Mouse (Mus musculus) spleen, adult 12 weeks (tissue): ENCODE results near the gene Card14.
"Not testable (repeated sequence)": the region's sequence is repeated elsewhere in the genome, so short reads cannot be mapped to it uniquely, and the experiment has no call there.

Experiments
- DNase-seq: peaks from one replicate; pipeline ENCODE4 v3.0.0; 2022; ENCODE audit warnings: low spot score

Card14 gene

DNA sequence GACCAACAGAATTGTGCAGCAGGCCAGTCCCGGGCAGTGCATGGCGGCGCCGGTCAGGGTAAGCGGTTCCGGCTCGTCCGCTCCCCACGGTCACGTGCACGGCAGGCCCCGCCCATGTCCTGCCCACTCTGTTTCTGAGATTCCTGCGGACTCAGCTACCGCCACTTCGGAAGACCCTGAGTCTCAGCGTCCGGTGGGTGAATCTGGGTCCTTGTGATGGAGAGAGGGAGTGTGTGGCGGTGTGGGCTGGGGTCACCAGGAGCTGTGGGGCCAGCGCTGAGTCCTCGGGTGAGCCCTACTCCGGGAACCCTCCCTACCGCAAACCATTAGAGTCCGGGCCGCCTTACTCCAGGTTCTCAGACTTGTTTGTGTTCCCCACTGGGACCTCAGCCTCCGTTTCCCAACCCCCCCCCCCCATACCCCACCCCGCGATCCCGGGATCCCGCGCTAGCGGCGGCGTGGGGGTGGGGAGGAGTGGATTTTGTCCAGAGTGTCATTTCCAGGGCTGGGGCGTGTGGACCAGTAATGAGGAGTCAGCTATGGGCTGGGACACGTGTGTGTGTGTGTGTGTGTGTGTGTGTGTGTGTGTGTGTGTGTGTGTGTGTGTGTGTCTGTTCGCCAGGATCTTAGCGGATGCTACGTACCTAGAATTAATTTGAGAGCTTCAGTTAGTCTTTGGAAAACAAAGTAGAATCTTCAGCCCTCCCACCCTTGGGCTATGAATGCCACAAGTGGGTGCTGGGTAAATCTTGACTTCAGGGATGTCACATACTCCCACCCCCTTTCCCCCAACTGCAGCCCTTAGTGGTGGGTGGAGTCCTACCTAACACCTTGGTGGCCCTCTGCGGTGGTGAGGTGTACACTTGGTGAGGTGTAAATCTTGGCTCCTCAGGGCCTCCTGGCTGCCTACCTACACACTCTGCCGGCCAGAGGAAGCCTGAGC, 48.1 kb downstream of the Card14 start, which contains the start of the genes Sgsh and Slc26a11:
Gene Sgsh (minus strand): TSS at position 94 of the 943 bp plus-strand sequence.
Gene Slc26a11 (plus strand): TSS at position 115 of the 943 bp plus-strand sequence.
- peak; percentile 69 for DNase-seq

DNA sequence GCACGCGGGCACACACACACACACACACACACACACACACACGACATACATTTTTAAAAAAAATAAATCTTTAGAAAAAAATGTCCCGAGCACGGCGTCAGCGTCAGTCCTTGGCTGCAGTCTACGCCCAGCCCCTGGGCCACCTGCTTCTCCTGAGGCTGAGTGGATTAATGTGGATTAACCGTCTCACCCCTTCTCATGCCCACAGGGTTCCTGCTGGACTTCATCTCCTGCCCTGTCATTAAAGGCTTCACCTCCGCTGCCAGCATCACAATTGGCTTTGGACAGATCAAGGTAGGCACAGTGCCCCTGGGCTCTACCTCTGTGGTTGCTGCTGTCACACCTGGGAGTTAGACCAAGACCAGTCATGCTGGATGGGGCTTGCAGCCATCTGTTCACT, 51.5 kb downstream of the Card14 start:
- no peak for DNase-seq

DNA sequence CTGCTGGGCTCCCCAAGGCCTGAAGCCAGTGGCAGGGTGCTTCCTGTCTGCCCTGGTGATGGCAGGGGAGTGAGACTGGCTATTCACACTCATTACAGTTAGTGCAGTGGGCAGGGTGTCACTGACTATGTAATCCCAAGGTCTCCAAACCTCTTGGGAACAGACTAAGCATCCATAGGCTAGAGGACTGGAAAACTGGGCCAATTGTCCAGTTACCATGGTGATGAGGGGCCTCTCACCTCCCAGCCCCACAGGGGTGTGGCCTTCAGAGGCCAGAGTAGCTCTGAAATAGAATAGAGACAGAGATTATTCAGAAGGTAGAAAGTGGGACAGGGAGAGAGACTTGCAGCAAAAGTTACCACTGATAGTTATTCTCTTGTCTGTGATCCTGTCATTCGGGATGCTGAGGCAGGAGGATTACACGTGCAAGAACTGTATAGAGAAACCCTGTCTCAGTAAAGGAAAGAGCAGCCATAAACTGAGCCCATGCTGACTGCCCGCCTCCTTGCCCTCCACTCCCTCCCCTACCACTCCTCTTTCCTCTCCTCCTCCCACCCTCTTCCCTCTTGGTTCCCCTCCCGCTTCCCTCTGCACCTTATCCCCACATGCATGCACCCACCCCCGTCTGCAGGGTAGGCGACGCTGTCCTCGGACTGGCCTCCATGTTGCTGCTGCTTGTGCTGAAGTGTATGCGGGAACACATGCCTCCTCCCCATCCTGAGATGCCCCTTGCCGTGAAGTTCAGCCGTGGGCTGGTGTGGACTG, 55.4 kb downstream of the Card14 start:
- DNase-seq, result no peak

DNA sequence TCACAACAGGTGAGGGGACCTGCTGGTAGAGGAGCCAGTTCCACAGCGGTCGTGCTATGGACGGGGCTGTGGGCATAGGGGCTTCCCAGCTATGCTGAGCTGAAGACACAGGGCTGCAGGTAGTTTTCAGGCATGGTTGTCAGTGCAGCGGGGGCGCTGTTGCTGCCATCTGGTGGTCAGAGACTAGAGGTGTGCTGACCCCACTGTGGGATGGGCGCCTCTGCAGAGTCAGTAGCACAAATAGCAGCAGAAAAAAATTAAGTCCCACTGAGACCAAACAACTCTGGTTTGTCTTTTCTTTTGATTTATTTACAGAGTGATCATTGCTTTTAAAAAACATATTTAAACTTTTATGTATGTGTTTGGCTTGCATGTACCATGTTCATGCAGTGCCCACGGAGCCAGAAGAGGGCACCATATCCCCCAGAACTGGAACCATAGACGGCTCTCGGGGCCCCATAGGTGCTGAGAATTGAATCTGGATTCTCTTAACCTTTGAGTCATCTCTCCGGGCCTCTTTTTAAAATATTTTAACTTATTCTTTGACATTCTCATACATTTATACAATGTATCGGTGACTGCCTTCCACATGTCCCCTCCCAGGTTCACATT, 56.1 kb downstream of the Card14 start:
- DNase-seq, result peak; percentile 57

DNA sequence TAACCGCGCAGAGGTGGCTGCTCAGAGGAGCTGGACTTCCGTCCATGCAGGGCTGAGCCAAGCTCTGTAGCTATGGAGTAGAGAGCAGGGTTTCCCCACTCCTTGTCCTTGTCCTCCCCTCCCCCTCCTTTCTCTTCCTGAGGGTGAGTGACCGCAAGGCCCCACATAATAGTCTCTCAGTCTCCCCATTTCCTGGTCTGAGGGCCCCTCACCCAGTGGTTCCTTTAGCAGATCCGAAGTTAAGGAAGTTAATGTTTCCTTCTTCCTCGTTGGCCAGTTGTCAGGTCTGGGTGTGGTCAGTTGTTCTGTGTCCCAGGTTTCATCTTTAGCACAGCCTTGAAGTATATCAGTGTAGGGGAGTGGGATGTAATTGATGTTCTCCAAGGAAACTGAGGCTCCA, 67.9 kb downstream of the Card14 start:
- no peak for DNase-seq

- DNase-seq, result no peak
Observed at GRCm38 (mm10) chr11:119377326-119377725, 69.8 kb downstream of the Card14 start.

DNA sequence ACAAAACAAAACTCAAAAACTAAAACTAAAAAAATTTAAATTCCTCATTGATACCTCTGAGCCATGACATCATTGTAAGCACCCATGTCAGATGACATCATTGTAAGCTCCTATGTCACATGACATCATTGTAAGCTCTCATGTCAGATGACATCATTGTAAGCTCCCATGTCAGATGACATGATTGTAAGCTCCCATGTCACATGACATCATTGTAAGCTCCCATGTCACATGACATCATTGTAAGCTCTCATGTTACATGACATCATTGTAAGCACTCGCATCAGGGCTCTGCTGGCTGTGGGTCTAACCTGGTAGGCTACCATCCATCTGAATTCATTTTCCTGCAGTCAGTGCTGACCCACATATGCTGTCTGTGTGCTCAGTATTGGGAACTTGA, 71.0 kb downstream of the Card14 start:
- DNase-seq, result no peak

GRCm38 (mm10) chr11:119381631-119382337, 74.2 kb downstream of the Card14 start:
- DNase-seq, result no peak

DNA sequence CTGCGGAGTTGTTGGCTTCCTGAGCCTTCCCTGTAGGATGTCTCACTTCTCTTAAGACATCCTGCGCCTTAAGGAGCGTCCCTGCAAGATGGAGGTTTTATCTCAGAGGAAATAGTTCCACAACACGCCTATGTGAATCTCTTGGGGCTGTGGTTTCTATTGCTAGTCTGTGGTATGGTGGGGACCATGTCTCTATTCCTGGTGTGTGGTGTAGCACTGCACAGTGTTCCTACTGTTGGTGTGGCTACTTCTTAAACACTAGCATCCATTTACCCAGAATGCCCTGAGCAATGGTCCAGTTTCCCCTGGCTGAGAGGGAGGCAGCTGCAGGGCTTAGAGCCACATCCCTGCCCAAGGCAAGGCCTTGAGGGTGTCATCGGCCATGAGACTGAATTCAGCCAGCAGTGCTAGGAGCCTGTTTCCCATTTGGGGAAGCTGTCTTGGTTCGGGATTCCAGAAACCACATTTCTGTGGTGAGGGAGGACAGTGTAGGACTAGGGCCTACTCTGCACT, 74.8 kb downstream of the Card14 start:
- DNase-seq, result no peak

DNA sequence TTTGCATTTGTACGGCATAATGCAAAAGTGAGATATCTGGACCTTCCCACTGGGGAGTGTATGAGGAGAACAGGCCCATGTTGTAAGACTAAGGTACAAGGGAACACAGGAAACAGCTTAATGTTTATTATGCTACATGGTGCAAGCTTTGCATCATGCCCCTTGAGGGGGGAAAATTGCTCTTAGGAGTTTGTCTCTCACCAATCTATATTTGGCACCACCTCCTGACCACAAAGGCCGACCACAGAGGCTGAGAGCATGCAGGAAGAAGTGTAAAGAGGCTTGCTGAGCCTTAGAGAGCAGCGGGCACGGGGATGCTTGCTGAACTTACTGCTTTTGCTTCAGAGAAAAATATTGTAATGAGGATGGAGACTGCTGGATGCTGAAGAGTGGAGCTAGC, 77.3 kb downstream of the Card14 start:
- no peak for DNase-seq

DNA sequence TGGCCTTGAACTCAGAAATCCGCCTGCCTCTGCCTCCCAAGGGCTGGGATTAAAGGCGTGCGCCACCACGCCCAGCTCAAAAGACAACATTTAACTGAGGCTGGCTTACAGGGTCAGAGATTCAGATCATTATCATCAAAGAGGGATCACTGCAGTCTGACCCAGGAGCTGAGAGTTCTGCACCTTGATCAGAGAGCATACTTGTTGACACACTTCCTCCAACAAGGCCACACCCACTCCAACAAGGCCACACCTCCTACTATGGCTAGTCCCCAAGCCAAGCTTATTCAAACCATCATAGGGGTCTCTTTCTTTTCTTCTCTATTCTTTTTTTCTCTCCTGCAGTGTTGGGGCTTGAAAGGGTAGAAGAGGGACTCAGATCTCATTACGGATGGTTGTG, 78.7 kb downstream of the Card14 start:
- DNase-seq, result no peak

- DNase-seq, result not testable (repeated sequence)
Observed at GRCm38 (mm10) chr11:119387273-119387672, 79.7 kb downstream of the Card14 start.

GRCm38 (mm10) chr11:119389851-119390270, 82.3 kb downstream of the Card14 start:
- DNase-seq, result peak; percentile 31

- peak; percentile 47 for DNase-seq
Observed at GRCm38 (mm10) chr11:119390271-119391231, 83.0 kb downstream of the Card14 start.

GRCm38 (mm10) chr11:119391386-119392000, 83.9 kb downstream of the Card14 start:
- DNase-seq, result peak; percentile 25

- peak; percentile 76 for DNase-seq
Observed at GRCm38 (mm10) chr11:119392001-119392614, 84.5 kb downstream of the Card14 start.

GRCm38 (mm10) chr11:119392800-119393482, 85.4 kb downstream of the Card14 start, which contains the start of gene Rnf213:
Gene Rnf213, plus strand, starts transcription at chr11:119393100.
- peak; percentile 62 for DNase-seq

GRCm38 (mm10) chr11:119393483-119393804, 85.9 kb downstream of the Card14 start:
- peak; percentile 26 for DNase-seq

DNA sequence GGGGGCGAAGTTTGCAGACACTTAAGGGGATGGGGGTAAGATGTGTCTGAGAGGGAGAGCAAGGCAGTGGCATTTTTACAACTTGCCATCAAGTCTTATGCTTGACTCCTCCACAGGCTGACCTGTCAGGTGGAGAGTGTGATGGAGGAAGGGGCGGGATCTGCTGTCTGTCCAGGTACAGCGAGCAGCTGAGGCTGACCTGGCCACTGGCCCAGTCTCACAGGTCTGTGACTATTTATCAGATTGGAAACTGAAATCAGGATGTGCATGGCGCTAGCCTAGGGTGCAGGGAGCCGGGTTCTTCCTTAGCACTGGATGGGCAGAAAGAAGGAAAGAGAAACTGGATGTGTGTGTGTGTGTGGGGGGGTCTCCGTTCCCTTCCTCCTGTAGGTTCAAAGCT, 86.6 kb downstream of the Card14 start:
- no peak for DNase-seq
